Mouse (Mus musculus): ENCODE results near the gene Iqsec1. TPM values are rescaled to one million over a fixed set of nuclear protein-coding genes. Genes with fewer than 3 reads are reported as not detected.

Iqsec1 gene
- polyA plus RNA-seq, 1 experiment from 2014 or later, result 33.4 TPM

DNA sequence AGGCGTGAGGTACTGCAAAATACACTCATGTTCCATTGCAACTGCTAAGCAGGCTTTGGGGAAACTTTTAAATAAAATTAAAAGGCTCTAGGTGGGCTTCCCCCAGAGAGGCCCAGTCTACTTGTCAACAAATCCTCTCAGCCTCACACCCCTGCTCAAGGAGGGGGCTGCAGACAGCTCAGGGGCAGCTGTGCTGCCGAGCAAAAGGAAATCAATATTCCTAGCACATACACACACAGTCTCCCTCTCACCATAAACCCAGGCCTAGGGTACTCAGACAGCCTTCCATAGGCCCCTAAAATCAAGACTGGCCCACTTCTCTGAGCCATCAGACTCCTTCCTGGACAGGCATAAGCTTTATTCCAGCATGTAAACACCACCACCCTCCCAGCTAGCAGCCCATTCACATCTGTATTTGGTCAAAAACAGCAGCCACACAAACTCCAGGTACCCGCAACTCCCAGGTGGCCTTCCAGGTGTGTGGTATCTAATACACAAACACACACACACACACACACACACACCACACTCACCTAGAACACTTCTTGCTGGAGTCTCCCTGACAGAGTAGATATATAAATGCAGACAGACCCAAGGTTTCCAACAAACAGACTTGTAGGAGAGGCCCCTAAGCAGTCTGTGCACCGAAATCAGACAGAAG is 273.1 kb downstream of the Iqsec1 start:
- H3K4me3 ChIP-seq (ENCODE audit: low read depth, low read length), result peak overlapping the region; percentile 46
- H3K9ac ChIP-seq (replicated peaks; ENCODE audit: low read depth, low read length), result no peak overlapping the region; the same call in 1 of the 2 replicates
- H3K27me3 ChIP-seq (ENCODE audit: control insufficient read depth, insufficient read depth, low read length), result no peaks in the 10 kb centered on the region
- peaks cover 58% of the 10 kb centered on the region for H3K4me1 ChIP-seq (ENCODE audit: control insufficient read depth, insufficient read depth, low read length)
- H3K4me2 ChIP-seq (ENCODE audit: low read depth, low read length), result peak overlapping the region; percentile 78
- H3K27ac ChIP-seq (ENCODE audit: low read depth, low read length), result 0 out of 2 replicates have a peak overlapping the region, but pooled peaks have one; percentile 36
- H3K36me3 ChIP-seq (ENCODE audit: control insufficient read depth, insufficient read depth, low read length), result no peaks in the 10 kb centered on the region
- no peaks in the 10 kb centered on the region for H3K9me3 ChIP-seq (ENCODE audit: control insufficient read depth, low read length)
- 49% methylated on average over 4 of the region's 4 CpGs for WGBS
- ATAC-seq (ENCODE audit: low read depth), result peak; percentile 55; the same call in 1 of the 2 replicates

DNA sequence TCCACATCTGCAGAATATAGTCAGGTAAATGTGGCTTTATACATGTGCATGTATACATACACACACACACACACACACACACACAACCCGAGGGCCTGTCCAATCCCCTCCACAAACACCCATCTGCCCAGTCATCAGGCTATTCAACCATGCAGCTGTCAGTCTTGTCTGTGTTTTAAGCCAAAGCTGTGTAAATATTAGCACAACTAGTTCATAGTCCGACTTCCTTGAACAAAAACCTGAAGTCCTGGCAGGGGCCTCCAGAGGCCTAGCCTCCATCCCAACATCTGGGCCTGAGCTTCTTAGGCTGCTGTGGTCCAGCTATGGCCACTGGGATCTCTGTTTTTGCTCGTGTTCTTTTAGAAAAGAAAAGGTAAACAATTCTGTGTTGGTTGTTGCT is 274.8 kb downstream of the Iqsec1 start:
- no peak for ATAC-seq (ENCODE audit: low read depth)
- WGBS, result 58% methylated on average over 3 of the region's 3 CpGs
- H3K9ac ChIP-seq (replicated peaks; ENCODE audit: low read depth, low read length), result no peak overlapping the region

DNA sequence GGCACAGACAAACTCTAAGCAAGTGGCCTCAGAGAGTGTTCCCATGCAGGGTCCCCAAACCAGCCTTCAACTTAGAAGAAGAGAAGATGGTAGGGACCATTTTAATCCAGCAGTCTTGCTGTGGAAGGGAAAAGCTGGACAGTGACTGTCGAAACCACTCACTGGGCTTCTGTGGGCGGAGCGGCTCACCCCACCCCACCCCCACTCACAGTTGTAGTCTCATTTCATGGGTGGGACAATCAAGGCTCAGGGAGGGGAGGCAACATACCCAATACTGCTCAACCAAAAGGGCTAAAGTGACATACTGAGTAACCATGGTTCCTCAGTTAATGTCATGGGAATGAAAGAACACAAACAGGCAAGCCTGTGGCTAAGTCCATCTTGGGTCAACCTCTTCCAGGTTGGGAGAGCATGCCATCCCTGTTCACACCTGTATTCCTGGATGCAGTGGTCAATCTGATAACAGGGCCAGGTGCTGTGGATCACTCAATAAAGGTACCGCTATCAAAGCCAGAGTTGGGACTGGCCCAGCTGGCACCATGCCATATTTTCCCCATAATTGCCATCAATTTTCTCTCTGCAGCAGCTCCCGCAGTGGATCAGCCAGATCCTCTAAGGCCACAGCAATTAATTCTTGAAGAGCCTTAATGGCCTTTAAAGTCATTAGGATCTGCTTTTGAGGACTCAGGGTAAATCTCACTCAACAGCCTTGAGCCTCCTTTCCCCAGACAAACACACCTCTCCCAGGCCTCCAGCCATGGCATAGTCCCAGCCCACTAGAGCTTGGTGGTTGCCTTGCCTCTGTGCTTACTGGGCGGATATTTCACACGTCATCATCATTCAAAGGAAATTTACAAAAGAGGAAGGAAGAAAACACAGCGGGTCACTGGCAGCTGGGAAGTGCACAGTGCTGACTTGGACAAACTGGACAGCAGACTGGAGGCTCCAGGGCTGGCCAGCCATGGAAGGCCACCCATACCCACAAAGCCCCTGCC is 275.7 kb downstream of the Iqsec1 start:
- Histone ChIP-seq H3K9me3 (ENCODE audit: control insufficient read depth, low read length) (no peaks in the 10 kb centered on the region), H3K27ac (ENCODE audit: low read depth, low read length) (peak overlapping the region; percentile 66; the same call in 1 of the 2 replicates), H3K4me3 (ENCODE audit: low read depth, low read length) (no peak overlapping the region), H3K4me2 (ENCODE audit: low read depth, low read length) (no peak overlapping the region), H3K4me1 (ENCODE audit: control insufficient read depth, insufficient read depth, low read length) (peaks cover 61% of the 10 kb centered on the region), H3K27me3 (ENCODE audit: control insufficient read depth, insufficient read depth, low read length) (no peaks in the 10 kb centered on the region), H3K36me3 (ENCODE audit: control insufficient read depth, insufficient read depth, low read length) (no peaks in the 10 kb centered on the region), H3K9ac (replicated peaks; ENCODE audit: low read depth, low read length) (no peak overlapping the region)
- 0 out of 2 replicates have a peak, but pooled peaks have one; percentile 8 for ATAC-seq (ENCODE audit: low read depth)
- WGBS, result 43% methylated on average over 8 of the region's 8 CpGs

More for the DNA sequence above, 274.8 kb downstream of the Iqsec1 start:
- Histone ChIP-seq H3K4me1 (ENCODE audit: control insufficient read depth, insufficient read depth, low read length) (peaks cover 61% of the 10 kb centered on the region), H3K36me3 (ENCODE audit: control insufficient read depth, insufficient read depth, low read length) (no peaks in the 10 kb centered on the region), H3K27ac (ENCODE audit: low read depth, low read length) (0 out of 2 replicates have a peak overlapping the region, but pooled peaks have one; percentile 1), H3K4me3 (ENCODE audit: low read depth, low read length) (no peak overlapping the region), H3K9me3 (ENCODE audit: control insufficient read depth, low read length) (no peaks in the 10 kb centered on the region), H3K27me3 (ENCODE audit: control insufficient read depth, insufficient read depth, low read length) (no peaks in the 10 kb centered on the region), H3K4me2 (ENCODE audit: low read depth, low read length) (no peak overlapping the region)

DNA sequence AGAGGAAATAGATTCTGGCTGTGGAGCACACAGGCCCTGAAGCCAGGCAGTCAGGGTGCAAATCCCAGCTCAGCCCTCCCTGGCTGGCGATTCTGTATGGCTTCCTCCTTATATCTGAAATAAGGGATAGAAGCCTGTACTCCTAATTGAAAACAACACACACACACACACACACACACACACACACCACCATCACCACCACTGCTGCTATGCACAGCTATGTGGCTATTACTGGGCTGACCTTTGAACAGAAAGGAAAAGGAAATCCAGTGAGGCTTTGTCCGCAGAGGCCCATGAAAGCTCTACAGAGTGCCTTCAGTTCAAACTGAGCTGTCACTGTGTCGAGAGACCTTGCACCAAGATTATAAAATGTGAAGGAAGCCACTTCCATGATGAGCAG is 276.4 kb downstream of the Iqsec1 start:
- Histone ChIP-seq H3K4me2 (ENCODE audit: low read depth, low read length) (no peak overlapping the region), H3K9ac (replicated peaks; ENCODE audit: low read depth, low read length) (no peak overlapping the region), H3K36me3 (ENCODE audit: control insufficient read depth, insufficient read depth, low read length) (no peaks in the 10 kb centered on the region), H3K9me3 (ENCODE audit: control insufficient read depth, low read length) (no peaks in the 10 kb centered on the region), H3K4me3 (ENCODE audit: low read depth, low read length) (no peak overlapping the region), H3K4me1 (ENCODE audit: control insufficient read depth, insufficient read depth, low read length) (peaks cover 64% of the 10 kb centered on the region), H3K27me3 (ENCODE audit: control insufficient read depth, insufficient read depth, low read length) (no peaks in the 10 kb centered on the region), H3K27ac (ENCODE audit: low read depth, low read length) (peak overlapping the region; percentile 66)
- 40% methylated on average over 3 of the region's 3 CpGs for WGBS
- no peak for ATAC-seq (ENCODE audit: low read depth)

DNA sequence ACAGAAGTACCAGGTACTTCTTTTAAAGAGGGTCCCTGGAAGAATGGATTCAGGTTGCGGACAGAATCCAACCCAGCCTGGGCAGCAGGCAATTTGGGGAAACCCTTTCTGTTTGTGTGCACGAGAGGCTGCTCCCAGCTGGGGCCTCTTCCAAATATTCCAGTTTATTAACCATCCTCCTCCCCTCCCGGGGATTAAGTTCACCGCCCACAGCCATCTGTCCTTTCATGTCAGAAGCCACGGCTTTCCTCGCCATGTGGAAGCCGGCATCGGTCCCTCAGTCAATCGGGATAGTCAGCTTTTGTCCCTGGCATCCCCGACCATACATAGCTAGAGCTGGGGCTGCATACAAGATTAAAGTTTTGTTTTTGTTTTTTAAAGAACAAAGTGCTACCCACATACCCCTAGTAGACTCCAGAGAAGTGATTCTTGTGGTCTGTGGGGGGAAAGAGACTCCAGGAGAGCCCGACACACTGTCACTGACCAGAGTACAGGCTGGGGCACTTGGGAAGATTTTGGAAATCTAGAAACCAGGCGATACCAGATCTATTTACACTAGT is 276.9 kb downstream of the Iqsec1 start:
- Histone ChIP-seq H3K4me3 (ENCODE audit: low read depth, low read length) (no peak overlapping the region), H3K27me3 (ENCODE audit: control insufficient read depth, insufficient read depth, low read length) (no peaks in the 10 kb centered on the region), H3K9ac (replicated peaks; ENCODE audit: low read depth, low read length) (no peak overlapping the region), H3K4me1 (ENCODE audit: control insufficient read depth, insufficient read depth, low read length) (peaks cover 64% of the 10 kb centered on the region), H3K36me3 (ENCODE audit: control insufficient read depth, insufficient read depth, low read length) (no peaks in the 10 kb centered on the region), H3K27ac (ENCODE audit: low read depth, low read length) (peak overlapping the region; percentile 66), H3K4me2 (ENCODE audit: low read depth, low read length) (peak overlapping the region; percentile 5; the same call in 1 of the 2 replicates), H3K9me3 (ENCODE audit: control insufficient read depth, low read length) (no peaks in the 10 kb centered on the region)
- WGBS, result 19% methylated on average over 12 of the region's 12 CpGs
- ATAC-seq (ENCODE audit: low read depth), result no peak

DNA sequence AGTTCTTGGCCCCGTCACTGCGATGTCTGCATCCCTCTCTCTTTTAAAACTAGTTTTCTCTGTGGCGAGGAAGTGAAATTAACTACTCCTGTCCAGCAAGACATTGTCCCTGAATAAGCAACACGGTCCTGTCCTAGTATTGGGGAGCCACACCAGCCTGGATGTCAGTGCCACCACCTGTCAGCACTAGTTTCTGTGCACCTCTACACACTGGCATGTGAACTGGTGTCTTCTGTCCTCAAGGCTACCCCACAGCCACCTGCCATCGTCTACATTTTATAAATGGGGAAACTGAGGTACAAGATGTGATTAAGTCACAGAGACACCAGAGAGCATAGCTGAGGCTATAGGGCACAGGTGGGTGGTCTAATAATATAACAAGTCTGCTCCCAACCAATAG is 277.7 kb downstream of the Iqsec1 start:
- no peak for ATAC-seq (ENCODE audit: low read depth)
- H3K9me3 ChIP-seq (ENCODE audit: control insufficient read depth, low read length), result no peaks in the 10 kb centered on the region
- H3K9ac ChIP-seq (replicated peaks; ENCODE audit: low read depth, low read length), result no peak overlapping the region
- H3K4me2 ChIP-seq (ENCODE audit: low read depth, low read length), result no peak overlapping the region
- 95% methylated on average over 5 of the region's 5 CpGs for WGBS
- H3K4me3 ChIP-seq (ENCODE audit: low read depth, low read length), result no peak overlapping the region
- H3K27ac ChIP-seq (ENCODE audit: low read depth, low read length), result no peak overlapping the region
- no peaks in the 10 kb centered on the region for H3K36me3 ChIP-seq (ENCODE audit: control insufficient read depth, insufficient read depth, low read length)
- no peaks in the 10 kb centered on the region for H3K27me3 ChIP-seq (ENCODE audit: control insufficient read depth, insufficient read depth, low read length)
- H3K4me1 ChIP-seq (ENCODE audit: control insufficient read depth, insufficient read depth, low read length), result peaks cover 57% of the 10 kb centered on the region

DNA sequence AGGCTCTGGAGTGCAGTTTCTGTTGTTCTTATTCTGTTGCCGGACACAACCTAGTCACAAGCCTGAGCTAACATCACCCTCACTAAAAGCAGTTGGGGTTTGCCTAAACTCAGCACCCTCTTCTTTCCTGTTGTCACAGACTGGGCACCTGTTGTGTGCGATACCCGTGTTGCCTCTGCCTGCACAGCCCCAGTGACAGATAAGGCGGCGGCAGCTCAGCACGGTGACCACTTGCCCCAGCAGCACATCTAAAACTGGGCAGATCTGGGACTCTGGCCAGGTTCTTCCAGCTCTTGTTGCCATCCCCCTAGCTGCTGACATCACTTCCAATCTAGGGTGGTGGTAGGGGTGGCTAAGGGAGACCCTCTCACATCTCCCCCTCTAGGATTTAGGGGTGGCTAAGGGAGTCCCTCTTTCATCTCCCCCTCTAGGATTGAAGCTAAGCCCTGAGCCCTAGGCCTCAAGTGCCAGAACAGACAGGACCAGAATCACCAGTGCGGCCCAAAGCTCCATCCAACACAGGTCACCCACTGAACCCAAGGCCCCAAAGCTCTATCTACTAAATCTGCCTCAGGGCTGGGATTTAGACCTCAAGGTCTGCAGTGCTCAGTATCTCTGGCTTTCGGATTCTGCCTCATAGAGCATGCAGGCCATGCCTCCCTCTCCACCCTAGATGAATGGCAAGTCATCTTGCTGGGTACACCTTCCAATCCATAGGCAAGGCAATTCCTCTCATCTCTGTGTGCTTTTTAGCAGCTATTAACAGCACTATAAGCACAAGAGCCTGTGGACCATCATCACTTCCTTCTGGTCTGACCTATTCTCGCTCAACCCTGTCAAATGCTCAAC is 278.3 kb downstream of the Iqsec1 start:
- no peaks in the 10 kb centered on the region for H3K36me3 ChIP-seq (ENCODE audit: control insufficient read depth, insufficient read depth, low read length)
- no peak overlapping the region for H3K4me2 ChIP-seq (ENCODE audit: low read depth, low read length)
- WGBS, result 90% methylated on average over 9 of the region's 9 CpGs
- H3K9me3 ChIP-seq (ENCODE audit: control insufficient read depth, low read length), result no peaks in the 10 kb centered on the region
- H3K4me1 ChIP-seq (ENCODE audit: control insufficient read depth, insufficient read depth, low read length), result peaks cover 50% of the 10 kb centered on the region
- no peaks in the 10 kb centered on the region for H3K27me3 ChIP-seq (ENCODE audit: control insufficient read depth, insufficient read depth, low read length)
- no peak for ATAC-seq (ENCODE audit: low read depth)
- H3K27ac ChIP-seq (ENCODE audit: low read depth, low read length), result no peak overlapping the region
- no peak overlapping the region for H3K9ac ChIP-seq (replicated peaks; ENCODE audit: low read depth, low read length)
- H3K4me3 ChIP-seq (ENCODE audit: low read depth, low read length), result no peak overlapping the region

DNA sequence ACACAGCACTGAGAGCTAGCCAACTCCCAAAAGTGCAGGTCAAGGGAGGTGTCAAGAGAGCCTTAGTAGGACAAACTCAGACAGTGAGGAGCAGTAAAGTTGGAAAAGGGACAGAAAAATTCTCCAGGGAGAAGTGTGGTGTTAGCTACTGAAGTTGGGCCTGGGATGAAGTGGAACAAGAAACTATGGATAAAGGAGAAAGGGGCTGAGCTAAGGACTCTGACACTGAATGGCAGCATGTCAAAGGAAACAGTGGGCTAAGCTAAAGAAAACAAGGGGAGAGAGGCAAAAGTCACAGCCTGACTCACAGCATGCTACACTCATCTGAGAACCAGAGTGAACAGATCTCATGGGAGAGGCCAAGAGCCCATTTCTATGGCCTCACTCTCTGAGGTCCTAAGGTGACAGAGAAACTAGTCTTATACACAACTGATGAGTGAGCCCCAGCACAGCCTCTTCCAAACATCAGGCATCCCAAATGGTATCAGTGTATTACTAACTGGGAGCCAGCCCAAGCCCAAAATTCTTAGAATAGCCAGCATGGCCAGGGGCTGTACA is 280.3 kb downstream of the Iqsec1 start:
- Histone ChIP-seq H3K4me1 (ENCODE audit: control insufficient read depth, insufficient read depth, low read length) (peaks cover 49% of the 10 kb centered on the region), H3K27me3 (ENCODE audit: control insufficient read depth, insufficient read depth, low read length) (no peaks in the 10 kb centered on the region), H3K36me3 (ENCODE audit: control insufficient read depth, insufficient read depth, low read length) (no peaks in the 10 kb centered on the region), H3K4me2 (ENCODE audit: low read depth, low read length) (no peak overlapping the region), H3K9ac (replicated peaks; ENCODE audit: low read depth, low read length) (no peak overlapping the region), H3K9me3 (ENCODE audit: control insufficient read depth, low read length) (no peaks in the 10 kb centered on the region), H3K27ac (ENCODE audit: low read depth, low read length) (no peak overlapping the region), H3K4me3 (ENCODE audit: low read depth, low read length) (no peak overlapping the region)
- ATAC-seq (ENCODE audit: low read depth), result no peak
